Mouse (Mus musculus) cerebellum, postnatal 36 days (tissue): ENCODE results near the gene Tmem210.

Source experiments
- DNase-seq, 2 experiments: peaks; one replicate each; pipeline ENCODE4 v3.0.0; 2021 to 2022; ENCODE audit warnings: mixed read lengths in 2 of 2

The Tmem210 gene

GRCm38 (mm10) chr2:25297093-25297492 is 9.1 kb downstream of the Tmem210 start:
- peak in 1 of 2 experiments; percentile 33 for DNase-seq

DNA sequence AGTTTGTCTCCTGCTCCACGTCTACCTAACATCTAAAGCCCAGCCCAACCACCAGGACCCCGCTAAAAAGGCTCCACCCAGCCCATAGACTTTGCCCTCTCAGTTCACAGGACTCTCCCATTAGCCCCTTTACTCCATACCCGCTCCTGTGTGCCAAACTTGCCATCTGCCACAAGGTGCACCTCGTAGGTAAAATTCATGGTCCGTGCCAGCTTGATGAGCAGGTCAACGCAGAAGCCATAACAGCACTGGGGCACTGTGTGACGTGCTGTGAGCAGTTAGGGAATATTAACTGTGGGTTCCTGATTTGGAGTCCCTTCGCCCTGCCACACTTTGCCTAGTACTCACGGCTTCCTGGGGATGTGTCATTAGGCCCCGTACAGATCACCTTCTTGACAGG is 10.1 kb downstream of the Tmem210 start:
- peak; percentile 55 to 61 for DNase-seq

DNA sequence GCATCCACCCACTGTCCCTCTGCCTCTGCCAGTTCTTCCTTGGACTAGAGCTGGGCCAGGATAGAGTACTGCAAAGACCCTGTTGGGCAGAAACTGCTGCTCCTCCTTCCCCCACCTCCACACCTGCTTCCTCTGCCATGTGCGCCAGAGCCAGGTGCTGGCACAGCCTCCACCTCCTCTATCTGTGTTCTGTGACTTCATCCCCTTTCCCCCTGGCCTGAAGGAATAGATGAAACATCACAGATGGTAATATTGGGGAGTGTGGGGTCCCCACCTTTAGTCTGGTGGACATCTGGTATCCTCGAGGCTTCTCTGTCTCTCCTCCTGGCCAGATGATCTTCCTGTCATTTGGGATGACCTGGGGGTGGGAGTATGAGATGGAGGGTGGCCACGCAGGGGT is 15.5 kb downstream of the Tmem210 start:
- DNase-seq: no peak

GRCm38 (mm10) chr2:25303931-25304656 is 16.1 kb downstream of the Tmem210 start:
- DNase-seq: peak; percentile 71 to 75

DNA sequence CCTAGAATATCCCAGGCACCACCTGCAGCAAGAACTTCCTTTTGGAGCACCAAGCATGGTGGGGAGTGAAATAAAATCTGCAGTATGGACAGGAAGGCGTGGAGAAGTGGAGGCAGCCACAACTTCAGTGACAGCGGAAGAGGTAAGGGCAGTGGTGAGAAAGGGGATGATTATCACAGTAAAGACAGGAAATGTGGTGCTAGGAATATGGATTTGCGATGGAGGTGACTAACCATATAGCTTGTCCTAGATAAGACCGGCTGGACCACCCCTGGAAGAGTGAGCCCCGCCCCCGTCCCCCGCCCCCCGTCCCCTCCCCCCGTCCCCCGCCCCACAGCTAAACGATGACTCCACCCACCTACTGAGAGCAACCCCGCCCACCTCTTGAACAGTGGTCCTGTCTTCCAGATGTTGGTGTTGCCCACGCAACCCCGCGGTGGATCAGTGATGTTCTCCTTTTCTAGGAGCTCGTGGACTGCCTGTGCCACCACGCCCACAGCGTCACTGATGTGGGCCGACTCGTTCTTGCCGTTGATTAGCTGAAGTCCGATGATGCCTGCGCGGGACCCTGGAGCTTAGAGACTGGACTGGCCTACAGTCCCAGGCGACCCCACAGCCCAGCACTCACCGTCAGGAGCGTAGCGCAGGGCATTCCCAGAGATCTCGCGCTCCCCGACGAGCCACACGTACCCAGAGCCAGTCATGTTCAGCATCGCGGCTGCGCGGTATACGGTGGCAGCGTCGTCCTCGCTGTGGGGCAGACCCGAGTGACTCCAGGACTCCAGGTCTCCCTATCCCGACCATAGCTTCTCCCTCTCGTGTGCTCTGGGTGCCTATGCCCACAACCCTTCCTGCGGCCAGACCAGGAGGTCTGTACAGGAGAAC is 17.0 kb downstream of the Tmem210 start:
- DNase-seq: peak in 1 of 2 experiments; percentile 32

DNA sequence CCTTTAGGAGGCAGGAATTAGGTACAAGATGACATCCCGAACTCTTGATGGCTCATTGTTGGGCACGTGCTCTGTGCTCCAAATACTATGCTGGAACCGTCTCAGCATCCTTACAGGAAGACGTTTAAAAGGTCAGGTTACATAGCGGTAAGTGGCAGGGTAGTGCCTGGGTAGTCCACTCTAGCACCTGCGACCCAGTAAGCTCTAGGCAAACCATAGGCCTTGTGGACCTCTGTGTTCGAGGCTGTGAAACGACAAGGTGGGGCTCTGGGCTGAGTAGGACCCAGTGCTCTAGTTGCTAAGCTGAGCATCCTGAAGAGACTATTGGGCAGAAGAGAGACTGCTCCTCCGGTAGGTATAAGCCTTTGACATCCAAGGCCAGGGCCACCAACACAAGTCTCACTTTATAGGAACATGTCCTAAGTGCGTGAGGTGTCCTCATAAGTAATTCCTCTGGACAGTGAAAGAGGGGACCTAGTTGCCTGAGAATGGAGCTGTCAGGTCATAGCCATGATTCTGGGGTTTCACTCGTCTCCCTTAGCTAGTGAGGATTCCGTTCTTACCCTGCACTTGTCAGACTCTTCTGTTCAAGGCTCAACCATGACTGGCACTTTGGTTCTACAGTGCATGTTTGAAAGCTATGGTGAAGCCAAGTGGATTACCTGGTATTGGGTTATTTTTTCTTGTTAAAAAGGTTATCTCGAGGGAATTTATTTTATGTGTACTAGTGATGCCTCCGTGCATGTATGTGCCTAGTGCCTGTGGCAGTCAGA is 17.8 kb downstream of the Tmem210 start:
- DNase-seq: no peak

DNA sequence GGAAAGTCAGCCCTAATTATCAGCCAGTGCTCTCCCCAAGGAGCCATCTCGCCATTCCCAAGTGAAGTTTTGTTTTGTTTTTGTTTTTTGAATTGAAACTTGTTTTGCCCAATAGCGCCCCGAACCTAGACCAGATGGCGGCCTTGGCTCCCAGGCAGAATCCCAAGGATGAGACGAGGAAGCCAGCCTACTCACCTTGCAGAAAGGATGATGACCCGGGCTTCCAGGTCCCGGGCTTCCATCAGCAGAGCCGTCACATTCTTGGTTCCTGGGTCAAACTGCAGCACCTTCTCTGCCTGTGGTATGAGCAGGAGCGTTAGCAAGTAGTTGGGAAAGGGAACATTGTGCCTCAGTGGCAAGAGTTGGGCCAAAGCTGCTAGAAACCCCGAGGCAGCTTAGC is 22.2 kb downstream of the Tmem210 start:
- DNase-seq: peak; percentile 51 to 53

- DNase-seq: peak; percentile 36 to 48
Observed at GRCm38 (mm10) chr2:25310969-25311368, 23.0 kb downstream of the Tmem210 start.

DNA sequence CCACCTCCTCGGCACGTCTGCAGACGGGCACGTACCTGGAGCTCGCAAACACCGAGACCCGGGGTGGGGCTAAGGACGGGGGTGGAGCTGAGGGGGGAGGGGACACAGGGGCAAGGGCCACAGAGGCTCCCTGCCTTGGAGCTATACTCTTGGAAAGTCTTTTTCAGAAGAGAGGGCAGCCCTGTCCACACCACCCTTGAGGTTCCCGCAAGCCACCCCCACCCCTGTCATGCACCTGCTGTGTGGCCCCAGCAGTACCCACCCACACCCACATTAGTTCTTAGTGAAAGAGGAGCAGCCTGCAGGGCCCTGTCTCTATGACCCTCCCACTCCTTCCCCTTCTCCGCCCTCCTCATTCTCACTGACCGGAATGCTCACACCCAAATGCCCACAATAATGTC is 23.5 kb downstream of the Tmem210 start:
- no peak for DNase-seq

DNA sequence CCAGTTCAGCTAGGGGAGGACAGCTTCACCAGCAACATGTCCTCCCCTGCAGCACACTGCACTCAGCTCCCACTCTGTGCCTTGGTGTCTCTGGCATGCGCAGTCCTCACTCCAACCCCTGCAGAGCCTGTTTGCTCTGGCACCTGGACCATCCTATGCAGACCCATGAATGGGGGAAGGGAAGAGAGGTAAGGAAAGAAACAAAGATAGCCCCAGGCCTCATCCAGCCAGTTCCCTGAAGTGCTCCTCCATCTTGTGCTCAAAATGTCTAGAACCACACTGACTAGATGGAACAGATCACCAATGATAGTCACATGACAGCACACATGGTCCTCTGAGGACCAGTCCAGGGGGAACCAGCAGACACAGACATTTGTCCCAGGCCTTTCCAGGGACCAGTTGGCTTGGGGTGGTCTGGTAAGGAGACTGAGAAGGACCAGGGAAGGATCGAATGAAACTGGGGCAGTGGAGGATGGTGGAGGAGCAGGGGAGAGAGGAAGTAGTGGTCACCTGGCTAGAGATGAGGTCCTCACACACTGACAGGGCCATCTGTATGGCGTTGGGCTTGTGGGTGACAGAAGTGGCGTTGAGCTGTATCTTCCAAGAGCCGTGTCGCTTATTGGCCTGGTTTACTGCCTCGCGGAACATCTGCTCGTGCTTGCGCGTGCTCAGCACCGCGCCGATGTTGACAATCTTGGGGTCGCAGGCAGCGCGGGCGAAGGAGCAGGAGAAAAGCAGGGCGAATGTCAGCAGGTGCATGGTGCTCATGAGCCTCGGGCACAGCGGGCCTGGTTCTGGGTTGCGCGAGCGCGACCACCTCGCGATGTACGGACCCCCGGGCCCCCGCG is 30.4 kb downstream of the Tmem210 start:
- peak; percentile 64 to 70 for DNase-seq

DNA sequence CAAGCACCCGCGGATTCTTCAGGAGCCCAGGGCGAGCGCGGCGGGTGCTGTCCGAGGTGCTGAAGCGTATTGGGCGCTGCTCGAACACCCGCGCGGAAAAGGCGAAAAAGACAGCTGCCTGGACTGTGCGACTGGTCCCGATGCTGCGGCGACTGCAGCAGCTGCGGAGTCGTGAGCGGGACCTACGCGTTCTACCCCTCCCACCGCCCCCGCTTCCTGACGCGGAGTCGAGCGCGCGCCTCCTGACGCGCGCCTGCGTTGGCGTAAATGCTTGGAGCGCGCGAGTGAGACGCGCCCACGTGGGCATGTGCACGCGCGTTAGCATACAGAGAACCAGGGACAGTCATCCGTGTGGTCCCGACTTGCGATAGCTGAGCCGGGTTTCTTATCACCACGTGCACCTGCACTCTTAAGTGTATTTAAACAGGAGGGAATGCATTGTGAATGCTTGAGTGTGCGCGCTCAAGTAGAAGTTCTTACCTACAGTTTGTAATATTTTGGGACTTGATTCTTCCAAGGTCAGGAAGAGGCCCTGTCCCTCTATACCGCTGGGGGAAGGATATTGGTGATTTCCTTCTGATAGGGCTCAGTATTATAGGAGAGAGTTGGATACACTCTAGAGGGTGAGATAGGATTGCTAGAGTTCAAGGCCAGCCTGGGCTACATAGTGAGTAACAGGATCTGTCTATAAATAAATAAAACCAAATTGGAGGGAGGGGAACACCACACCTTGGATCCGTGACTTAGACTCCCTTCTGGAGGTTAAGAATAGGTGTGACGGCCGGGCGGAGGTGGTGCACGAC is 31.2 kb downstream of the Tmem210 start, which contains the start of gene Grin1:
Gene Grin1, minus strand, starts transcription at position 217 of the 803 bp plus-strand sequence.
- DNase-seq: peak; percentile 87 to 90

GRCm38 (mm10) chr2:25320084-25320483 is 32.1 kb downstream of the Tmem210 start:
- no peak for DNase-seq

- DNase-seq: no peak
Observed at GRCm38 (mm10) chr2:25326036-25326435, 38.1 kb downstream of the Tmem210 start.

DNA sequence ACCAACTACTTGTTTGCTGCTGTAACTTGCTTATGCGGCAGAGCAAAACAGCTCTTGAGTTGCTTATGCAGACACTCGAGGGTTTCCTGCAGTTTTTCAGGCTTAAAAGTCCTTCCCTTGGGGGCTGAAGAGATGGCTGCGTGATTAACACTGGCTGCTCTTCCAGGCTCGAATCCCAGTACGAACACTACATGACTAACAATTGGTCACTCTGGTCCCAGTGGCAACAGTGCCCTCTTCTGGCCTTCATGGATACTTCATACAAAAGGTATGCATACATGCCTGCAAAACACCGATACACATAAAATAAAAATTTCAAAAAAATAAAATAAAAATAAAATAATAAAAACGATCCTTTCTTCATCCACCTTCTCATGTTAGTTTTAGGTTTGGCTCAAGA is 40.5 kb downstream of the Tmem210 start:
- peak; percentile 46 to 74 for DNase-seq

- DNase-seq: peak in 1 of 2 experiments; percentile 12
Observed at GRCm38 (mm10) chr2:25331470-25331869, 43.5 kb downstream of the Tmem210 start.

GRCm38 (mm10) chr2:25332286-25333160 is 44.6 kb downstream of the Tmem210 start, which contains the start of gene Man1b1:
Gene Man1b1 (plus strand): TSS chr2:25332338.
- peak; percentile 99 for DNase-seq

DNA sequence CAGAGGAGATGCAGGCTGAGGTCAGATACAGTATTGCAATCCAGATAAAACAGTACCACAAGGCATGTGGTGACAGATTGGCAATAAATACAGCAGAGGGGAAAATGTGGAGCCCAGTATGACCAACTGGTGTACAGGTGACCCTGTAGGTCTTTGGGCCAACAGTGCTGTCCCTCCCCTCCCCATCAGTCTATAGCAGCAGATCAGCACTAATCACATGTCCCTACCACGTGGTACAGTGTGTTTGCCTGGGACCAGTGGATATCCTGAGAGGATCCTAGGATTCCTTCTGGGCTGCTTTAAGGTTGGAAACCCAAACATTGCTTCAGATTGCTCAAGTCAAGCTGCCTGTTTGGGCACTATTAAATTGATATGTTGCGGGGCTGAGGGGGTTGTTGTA is 45.6 kb downstream of the Tmem210 start:
- DNase-seq: no peak

DNA sequence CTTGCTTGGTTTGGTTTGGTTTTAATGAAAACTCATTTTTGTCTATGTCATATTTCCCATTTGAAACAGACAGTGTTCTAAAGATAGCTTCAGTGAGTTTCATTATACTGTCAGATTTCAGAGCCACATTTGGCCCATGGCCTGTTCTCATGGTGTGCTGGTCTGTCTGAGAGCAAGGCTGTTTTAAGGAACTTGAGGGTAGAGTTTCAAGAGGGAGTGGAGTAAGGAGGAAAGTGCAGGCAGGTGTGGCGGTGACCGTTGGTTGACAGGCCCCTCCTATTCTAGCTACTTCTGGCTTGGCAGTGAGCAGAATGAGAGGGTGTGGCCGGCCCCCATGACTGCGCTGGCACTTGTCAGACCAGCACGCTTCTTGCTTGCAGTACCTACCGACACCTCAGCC is 50.4 kb downstream of the Tmem210 start:
- DNase-seq: no peak
